ENCODE assay signal across 9 mouse cellular contexts in the genomic region with DNA sequence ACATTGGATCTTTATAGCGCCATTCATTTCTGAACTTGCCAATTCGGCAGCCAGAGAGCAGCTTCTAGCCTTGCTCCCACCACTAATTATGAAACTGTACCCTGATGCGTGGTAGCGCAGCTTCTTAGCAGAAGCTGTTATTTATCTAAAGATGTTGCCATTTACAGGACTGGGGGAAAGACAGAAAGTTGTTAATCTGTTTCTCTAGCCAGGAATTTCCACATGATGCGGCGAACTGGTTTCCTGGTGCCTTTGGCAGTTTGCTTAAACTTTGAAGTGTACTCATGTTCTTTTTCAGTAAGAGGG.
A peak's percentile ranks its signal among the peaks of the same experiment; 100 is the strongest.
DNase-seq lines count a peak whose midpoint lies in the region; ATAC-seq and TF ChIP-seq lines count a peak whose summit lies in the region.
"Had no signal": no experiment of that assay in that cellular context is flagged by ENCODE, and none has a peak within 500 bp of the region (broad histone marks: within the 10 kb centered on the region; RNA-seq: fewer than 3 reads in every experiment).

No protein-coding gene starts in this region.

- no peak for ATAC-seq in heart, embryonic 13.5 days (ENCODE audit: extremely low read depth, insufficient number of reproducible peaks, low FRiP score, low TSS enrichment)
- ATAC-seq in lung, postnatal 0 days: no peak
- no peak for ATAC-seq in limb, embryonic 11.5 days (ENCODE audit: insufficient number of reproducible peaks, low FRiP score, low TSS enrichment, low read depth)

- H3K9ac ChIP-seq in heart, embryonic 13.5 days: 0 out of 2 replicates have a peak overlapping the region, but pooled peaks have one; percentile 28
- H3K9ac ChIP-seq in lung, postnatal 0 days (replicated peaks; ENCODE audit: low read depth): no peak overlapping the region
- no peak overlapping the region for H3K9ac ChIP-seq in limb, embryonic 11.5 days (ENCODE audit: low read length)

- peak overlapping the region; percentile 64 for H3K4me2 ChIP-seq in heart, embryonic 13.5 days
- H3K4me2 ChIP-seq in lung, postnatal 0 days (replicated peaks; ENCODE audit: low read depth, low read length): peak overlapping the region; percentile 42
- peak overlapping the region; percentile 8; the same call in 1 of the 2 replicates for H3K4me2 ChIP-seq in limb, embryonic 11.5 days (ENCODE audit: low read depth, severe bottlenecking)

- H3K4me3 ChIP-seq in heart, embryonic 13.5 days: peak overlapping the region; percentile 34
- H3K4me3 ChIP-seq in lung, postnatal 0 days (ENCODE audit: low read depth, low read length): 0 out of 2 replicates have a peak overlapping the region, but pooled peaks have one; percentile 8
- no peak overlapping the region for H3K4me3 ChIP-seq in limb, embryonic 11.5 days (ENCODE audit: low read depth, low read length)
- H3K4me3 ChIP-seq: erythroblast, embryonic 14.5 days had no signal

- peaks cover 25% of the 10 kb centered on the region for H3K27me3 ChIP-seq in heart, embryonic 13.5 days (replicated peaks)
- H3K27me3 ChIP-seq in lung, postnatal 0 days (replicated peaks; ENCODE audit: insufficient read depth, low read length): no peaks in the 10 kb centered on the region
- no peaks in the 10 kb centered on the region; the same call in 1 of the 2 replicates for H3K27me3 ChIP-seq in limb, embryonic 11.5 days (ENCODE audit: control insufficient read depth, insufficient read depth, low read length)

- H3K9me3 ChIP-seq in heart, embryonic 13.5 days: no peaks in the 10 kb centered on the region
- no peaks in the 10 kb centered on the region for H3K9me3 ChIP-seq in lung, postnatal 0 days (ENCODE audit: low read length)
- no peaks in the 10 kb centered on the region for H3K9me3 ChIP-seq in limb, embryonic 11.5 days (ENCODE audit: control insufficient read depth, low read length)

- no peak for TF ChIP-seq EP300 in lung, postnatal 0 days (IDR thresholded peaks at IDR 0.05)

- H3K4me1 ChIP-seq in heart, embryonic 13.5 days: peaks cover 10% of the 10 kb centered on the region; the same call in 1 of the 2 replicates
- H3K4me1 ChIP-seq in lung, postnatal 0 days (ENCODE audit: insufficient read depth, low read depth, low read length): peaks cover 5% of the 10 kb centered on the region; the same call in 1 of the 2 replicates
- no peaks in the 10 kb centered on the region for H3K4me1 ChIP-seq in limb, embryonic 11.5 days (ENCODE audit: control insufficient read depth, insufficient read depth, low read length)

- DNase-seq in heart, adult 18-20 months: no peak
- no peak for DNase-seq in lung, postnatal 0 days (ENCODE audit: low spot score)
- DNase-seq in lung, postnatal 4 days: no peak
- DNase-seq in limb, embryonic 11.5 days (ENCODE audit: low spot score): no peak
- DNase-seq in telencephalon, adult 2 months (ENCODE audit: low read depth, low spot score): peak; percentile 26
- no peak for DNase-seq in adrenal gland, postnatal 10 days
- no peak for DNase-seq in urinary bladder, adult 18-20 months (ENCODE audit: low spot score in 2 of 2)

- H3K27ac ChIP-seq in heart, embryonic 13.5 days (replicated peaks): no peak overlapping the region
- no peak overlapping the region for H3K27ac ChIP-seq in lung, postnatal 0 days (ENCODE audit: low read length)
- H3K27ac ChIP-seq in limb, embryonic 11.5 days (replicated peaks; ENCODE audit: low read depth, low read length): no peak overlapping the region

- no peaks in the 10 kb centered on the region for H3K36me3 ChIP-seq in heart, embryonic 13.5 days
- H3K36me3 ChIP-seq in lung, postnatal 0 days (ENCODE audit: insufficient read depth, low read length): no peaks in the 10 kb centered on the region
- no peaks in the 10 kb centered on the region for H3K36me3 ChIP-seq in limb, embryonic 11.5 days (ENCODE audit: control insufficient read depth, insufficient read depth, low read length)

- no peak for TF ChIP-seq CTCF in lung, postnatal 0 days (IDR thresholded peaks at IDR 0.05)

- 16% methylated on average over 6 of the region's 6 CpGs for WGBS in heart, embryonic 13.5 days
- 11% methylated on average over 6 of the region's 6 CpGs for WGBS in lung, postnatal 0 days
- 20% methylated on average over 6 of the region's 6 CpGs for WGBS in limb, embryonic 11.5 days

Comparison
In these comparisons a context has a peak if more than half of its experiments do, and no peak if none do; other contexts are left out.
1. H3K4me2 ChIP-seq: peak in every context shown above with its lines; median percentile 64 in heart, embryonic 13.5 days; 42 in lung, postnatal 0 days; 8 in limb, embryonic 11.5 days.